Mouse (Mus musculus) liver, embryonic 14.5 days (tissue): ENCODE measurements around the gene Rasgrf1.

ENCODE experiments used
- CTCF ChIP-seq: IDR thresholded peaks from 2 replicates; pipeline ENCODE4 v1.5.1; 2016; ENCODE audit warnings: antibody characterized with exemption, low read depth, control low read depth
- EP300 ChIP-seq: IDR thresholded peaks from 2 replicates; pipeline ENCODE4 v1.6.1; 2016; ENCODE audit warnings: antibody characterized with exemption, low read depth

DNA sequence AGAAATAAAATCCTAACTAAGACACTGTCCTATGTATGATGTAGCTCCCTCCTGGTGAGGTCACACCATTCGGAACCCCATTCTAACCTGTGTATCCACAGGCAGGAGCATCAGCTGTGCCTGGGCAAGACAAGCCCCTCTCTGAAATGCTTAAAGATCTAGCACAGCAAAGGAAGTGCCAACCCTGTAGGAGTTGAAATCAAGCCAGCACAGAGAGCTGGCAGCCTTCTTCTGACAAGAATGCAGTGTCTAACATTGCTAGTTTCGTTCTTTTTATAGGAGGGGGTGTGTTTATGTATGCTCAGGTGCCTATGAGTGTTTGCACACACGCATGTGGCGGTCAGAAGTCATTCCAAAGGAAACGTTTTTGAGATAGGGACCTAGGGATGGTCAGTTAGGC is 34.2 kb upstream of the Rasgrf1 start:
- TF ChIP-seq CTCF (no peak), EP300 (no peak)
